Mouse (Mus musculus): ENCODE data around the gene Sult5a1.

The Sult5a1 gene

GRCm38 (mm10) chr8:123101735-123102685 lies 56.1 kb downstream of the Sult5a1 start, which contains the start of gene Rpl13:
Gene Rpl13 (plus strand): TSS chr8:123102350.
- in situ Hi-C loops (cut with MboI, MseI) = loop anchor here (5.0 kb wide), 1 partner anchor 535 kb away; the partner anchor contains the start of gene Cdt1

- in situ Hi-C loops (cut with MboI, MseI) = loop anchor here (5.0 kb wide), 1 partner anchor 534 kb away; the partner anchor contains the start of gene Cdt1
Observed at GRCm38 (mm10) chr8:123101244-123101643, 56.9 kb downstream of the Sult5a1 start.

GRCm38 (mm10) chr8:123100288-123100687 lies 57.8 kb downstream of the Sult5a1 start:
- in situ Hi-C loops (cut with MboI, MseI) = loop anchor here (5.0 kb wide), 1 partner anchor 533 kb away; the partner anchor contains the start of gene Cdt1

- in situ Hi-C loops (cut with MboI, MseI) = no loop called here
Observed at GRCm38 (mm10) chr8:123097786-123098584, 60.1 kb downstream of the Sult5a1 start.

- in situ Hi-C loops (cut with MboI, MseI) = no loop called here
Observed at GRCm38 (mm10) chr8:123097216-123097615, 60.9 kb downstream of the Sult5a1 start.
